Mouse (Mus musculus) bone marrow macrophage, adult 2 months (primary cell): ENCODE results near the gene Tmem91. TPM values are rescaled to one million over a fixed set of nuclear protein-coding genes. Genes with fewer than 3 reads are reported as not detected.

Experiments used
- H3K27ac ChIP-seq: 2 replicates; pipeline ENCODE4 v1.5.1; 2012; ENCODE audit warnings: low read depth, low read length; ENCODE audit not compliant: insufficient read depth
- H3K4me1 ChIP-seq: 2 replicates; pipeline ENCODE4 v1.6.1; 2012; ENCODE audit warnings: low read length; ENCODE audit not compliant: control insufficient read depth, insufficient read depth
- H3K4me3 ChIP-seq: 2 replicates; pipeline ENCODE4 v1.5.1; 2012; ENCODE audit warnings: mild to moderate bottlenecking, low read length, moderate library complexity; ENCODE audit not compliant: insufficient read depth
- CTCF ChIP-seq: IDR thresholded peaks from 2 replicates; pipeline ENCODE4 v1.5.1; 2012; ENCODE audit warnings: low read depth, mild to moderate bottlenecking, low read length, moderate library complexity
- POLR2A ChIP-seq: IDR thresholded peaks from 2 replicates; pipeline ENCODE4 v1.6.1; 2012; ENCODE audit warnings: mild to moderate bottlenecking, low read depth, low read length, borderline replicate concordance
- polyA plus RNA-seq: library from polyadenylated mRNA; stranded (reverse); fragments of >200 nt; gene quantifications from 2 replicates; pipeline ENCODE4 v1.2.4, GENCODE M21; 2012; ENCODE audit not compliant: missing spikeins, insufficient read depth, insufficient read length

Gene Tmem91
- polyA plus RNA-seq, 1 experiment: 0.87 TPM

GRCm38 (mm10) chr7:25685926-25686470, 11.0 kb upstream of the Tmem91 start:
- H3K4me3 ChIP-seq: peak overlapping the region; percentile 22; the same call in 1 of the 2 replicates
- no peak overlapping the region for H3K27ac ChIP-seq
- TF ChIP-seq POLR2A (no peak), CTCF (no peak)
- peaks cover 47% of the 10 kb centered on the region for H3K4me1 ChIP-seq

- H3K27ac ChIP-seq: peak overlapping the region; percentile 93
- no peak overlapping the region for H3K4me3 ChIP-seq
- TF ChIP-seq CTCF (no peak), POLR2A (no peak)
- H3K4me1 ChIP-seq: peaks cover 45% of the 10 kb centered on the region
These were observed 9.7 kb upstream of the Tmem91 start for GRCm38 (mm10) chr7:25684659-25685058.

GRCm38 (mm10) chr7:25683474-25684180, 8.7 kb upstream of the Tmem91 start:
- TF ChIP-seq POLR2A (peak; percentile 3; the same call in 1 of the 2 replicates), CTCF (no peak)
- peak overlapping the region; percentile 52 for H3K4me3 ChIP-seq
- H3K27ac ChIP-seq: peak overlapping the region; percentile 93
- H3K4me1 ChIP-seq: peaks cover 51% of the 10 kb centered on the region

- Histone ChIP-seq H3K4me3 (peak overlapping the region; percentile 29), H3K4me1 (peaks cover 51% of the 10 kb centered on the region), H3K27ac (peak overlapping the region; percentile 24)
- TF ChIP-seq CTCF (no peak), POLR2A (no peak)
These were observed 6.6 kb upstream of the Tmem91 start for GRCm38 (mm10) chr7:25681341-25682231.

- Histone ChIP-seq H3K27ac (peak within 1 kb of the TSS; percentile 81), H3K4me3 (peak within 1 kb of the TSS; percentile 66), H3K4me1 (peaks cover 43% of the 10 kb centered on the region)
- TF ChIP-seq POLR2A (no peak), CTCF (no peak)
These were observed 5.7 kb upstream of the Tmem91 start, which contains the start of gene B9d2 for GRCm38 (mm10) chr7:25680514-25681258. Gene B9d2, plus strand, starts transcription at chr7:25680780.

GRCm38 (mm10) chr7:25679971-25680370, 5.0 kb upstream of the Tmem91 start:
- H3K4me3 ChIP-seq: peak overlapping the region; percentile 66
- peak overlapping the region; percentile 81 for H3K27ac ChIP-seq
- peak; percentile 55 for TF ChIP-seq CTCF
- TF ChIP-seq POLR2A: no peak
- peaks cover 42% of the 10 kb centered on the region for H3K4me1 ChIP-seq

GRCm38 (mm10) chr7:25677013-25677412, 2.0 kb upstream of the Tmem91 start:
- TF ChIP-seq CTCF: no peak
- TF ChIP-seq POLR2A: no peak
- H3K27ac ChIP-seq: no peak overlapping the region
- H3K4me1 ChIP-seq: peaks cover 15% of the 10 kb centered on the region
- no peak overlapping the region for H3K4me3 ChIP-seq

GRCm38 (mm10) chr7:25676085-25676781, 1.3 kb upstream of the Tmem91 start:
- H3K4me1 ChIP-seq: peaks cover 7% of the 10 kb centered on the region

More at GRCm38 (mm10) chr7:25676085-25676781, 1.3 kb upstream of the Tmem91 start:
- H3K4me3 ChIP-seq: no peak overlapping the region
- no peak for TF ChIP-seq CTCF
- no peak for TF ChIP-seq POLR2A
- no peak overlapping the region for H3K27ac ChIP-seq
